Mouse (Mus musculus) left cerebral cortex, postnatal 10 days (tissue): ENCODE data around the gene S100a7a. TPM values are rescaled to one million over a fixed set of nuclear protein-coding genes. Genes with fewer than 3 reads are reported as not detected.

Experiments
- DNase-seq, 2 experiments: peaks; one replicate each; pipeline ENCODE4 v3.0.0; 2021 to 2022; ENCODE audit warnings: low spot score in 2 of 2, mixed read lengths in 1 of 2; ENCODE audit errors: extremely low spot score in 1 of 2
- intact Hi-C: fragments of 180-260 bp; cut with DNase I; formaldehyde crosslinking; loops from one replicate; pipeline ENCODE4 v1.15.1; 2025
- total RNA-seq, 2 experiments: library from RNA; stranded (reverse); gene quantifications; 2 replicates each; pipeline ENCODE4 v1.2.3; 2021

Gene S100a7a
- 1 to 10 TPM in 1 of 2 experiments, under 1 TPM in 1; 0.71 to 2.1 TPM for total RNA-seq

DNA sequence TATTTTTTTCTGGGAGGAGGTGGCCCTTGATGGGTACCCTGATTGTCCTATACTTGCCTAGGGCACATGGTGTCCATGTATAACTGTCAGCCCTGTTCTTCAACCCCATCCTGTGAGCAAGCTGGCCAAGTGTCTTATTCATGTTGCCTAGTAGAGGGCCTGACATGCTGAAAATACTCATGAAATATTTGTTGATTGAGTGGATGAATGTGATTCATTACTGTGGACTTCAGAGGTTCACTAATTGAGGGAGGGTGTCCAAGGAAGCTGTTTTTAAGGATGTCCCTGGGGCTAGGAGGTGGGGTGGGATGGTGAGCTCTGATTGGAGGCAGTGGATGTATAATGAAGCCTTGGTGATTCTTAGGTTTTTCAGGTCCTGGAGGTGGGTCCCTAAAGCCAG, at the start of gene S100a7a:
Gene S100a7a, plus strand, starts transcription at position 301 of the 400 bp plus-strand sequence.
- intact Hi-C loops, result loop anchor here (2.0 to 5.0 kb wide), 3 partner anchors 66 to 163 kb away; partner anchors contain the start of genes Chtop and Snapin
- no peak for DNase-seq

DNA sequence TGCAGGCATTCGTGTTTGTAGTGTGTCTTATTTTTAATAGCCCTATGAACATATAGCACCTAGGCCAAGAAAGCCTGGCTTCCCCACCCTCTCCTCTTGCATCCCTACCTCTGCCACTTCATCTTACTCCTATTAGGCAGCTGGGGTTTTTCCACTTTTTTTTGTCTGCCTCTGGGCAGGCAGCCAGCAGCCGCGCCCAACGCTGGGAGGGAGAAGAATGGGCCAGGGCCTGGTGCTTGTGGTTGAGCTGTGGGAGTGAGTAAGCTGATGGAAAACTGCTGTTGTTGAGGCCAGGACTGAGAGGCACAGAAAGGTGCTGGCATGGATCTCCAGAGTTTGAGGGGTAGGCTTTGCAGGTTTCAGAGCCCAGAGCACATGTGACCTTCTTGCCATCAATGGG, 49.4 kb upstream of the S100a7a start:
- DNase-seq, result peak in 1 of 2 experiments; percentile 76
- intact Hi-C loops, result no loop called here

DNA sequence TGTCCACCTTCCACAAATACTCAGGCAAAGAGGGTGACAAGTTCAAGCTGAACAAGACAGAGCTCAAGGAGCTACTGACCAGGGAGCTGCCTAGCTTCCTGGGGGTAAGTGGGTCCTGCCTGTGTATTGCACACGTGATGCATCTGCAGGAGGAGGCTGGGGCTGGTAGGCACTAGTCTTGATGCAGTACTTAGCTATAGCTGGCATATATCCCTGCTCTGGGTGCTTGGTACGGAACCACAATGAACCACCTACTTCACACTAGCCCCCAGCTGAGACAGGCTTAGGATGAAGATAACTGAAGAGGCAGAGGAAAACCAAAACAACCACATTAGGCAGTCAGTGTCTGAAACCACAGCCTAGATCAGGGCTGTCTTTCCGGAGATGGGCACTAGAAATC, 48.8 kb upstream of the S100a7a start:
- DNase-seq, result no peak
- intact Hi-C loops, result no loop called here

DNA sequence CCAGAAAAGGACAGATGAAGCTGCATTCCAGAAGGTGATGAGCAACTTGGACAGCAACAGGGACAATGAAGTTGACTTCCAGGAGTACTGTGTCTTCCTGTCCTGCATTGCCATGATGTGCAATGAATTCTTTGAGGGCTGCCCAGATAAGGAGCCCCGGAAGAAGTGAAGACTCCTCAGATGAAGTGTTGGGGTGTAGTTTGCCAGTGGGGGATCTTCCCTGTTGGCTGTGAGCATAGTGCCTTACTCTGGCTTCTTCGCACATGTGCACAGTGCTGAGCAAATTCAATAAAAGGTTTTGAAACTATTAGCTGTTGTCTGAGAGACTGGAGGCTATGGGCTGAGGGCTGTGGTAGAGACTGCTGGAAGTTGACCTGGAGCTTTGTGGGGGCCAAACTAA, 48.1 kb upstream of the S100a7a start:
- intact Hi-C loops, result no loop called here
- no peak for DNase-seq

DNA sequence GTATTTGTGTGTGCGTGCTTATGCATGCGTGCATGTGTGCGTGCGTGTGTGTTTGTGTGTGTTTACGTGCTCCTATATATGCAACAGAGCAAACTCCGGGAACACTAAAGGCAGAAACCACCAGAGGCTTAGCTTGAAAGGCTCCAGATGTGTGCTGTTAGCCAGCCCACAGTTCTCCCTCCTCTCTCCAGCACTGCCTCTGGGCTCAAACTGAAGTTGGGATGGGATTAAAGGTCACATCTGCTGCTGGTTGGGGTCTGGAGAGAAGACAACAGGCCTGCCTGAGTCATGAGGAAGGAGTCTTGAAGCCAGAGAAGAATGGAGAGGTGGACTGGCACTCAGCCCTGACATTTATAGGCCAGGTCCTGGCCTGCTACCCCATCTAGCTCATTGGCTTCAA, 47.6 kb upstream of the S100a7a start:
- intact Hi-C loops, result no loop called here
- DNase-seq, result no peak

DNA sequence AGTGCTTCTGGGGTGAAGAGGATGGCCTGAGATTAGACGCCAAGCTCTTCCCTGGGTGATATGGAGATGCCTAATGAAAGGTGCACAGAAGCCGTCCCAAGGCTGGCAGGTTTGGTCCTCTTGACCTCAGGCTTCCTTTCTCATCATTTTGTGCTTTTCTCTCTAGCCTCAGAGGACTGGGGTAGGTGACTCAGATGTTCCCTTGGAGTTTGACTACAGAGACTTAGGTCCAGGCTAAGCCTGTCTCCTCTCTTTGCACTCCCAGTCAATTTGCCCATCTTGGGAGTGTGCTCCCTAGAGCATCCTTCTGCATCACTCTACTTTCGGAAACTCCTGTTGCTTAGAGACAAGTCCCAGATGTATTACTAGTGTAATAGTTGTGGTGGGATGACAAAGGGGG, 46.5 kb upstream of the S100a7a start:
- intact Hi-C loops, result no loop called here
- no peak for DNase-seq

DNA sequence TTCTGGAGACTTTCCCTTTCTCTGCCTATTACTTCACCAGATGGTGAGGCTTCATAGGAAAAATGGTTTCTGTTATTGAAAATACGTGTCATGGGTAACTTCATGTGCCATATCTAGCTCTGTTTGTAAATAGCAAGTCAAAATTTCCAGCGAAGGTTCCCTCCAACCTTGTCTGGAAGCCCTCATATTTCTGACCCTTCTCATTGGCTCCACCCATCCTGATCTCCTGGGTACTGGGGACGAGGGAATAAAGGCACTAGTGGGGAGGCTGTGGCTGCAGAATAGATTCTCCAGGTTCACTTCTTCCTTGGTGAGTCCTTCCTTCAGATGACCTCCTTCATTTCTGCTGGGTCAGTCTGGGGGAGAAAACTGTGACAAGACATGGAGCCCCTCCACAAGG, 45.6 kb upstream of the S100a7a start, which contains the start of gene S100a5:
Gene S100a5, plus strand, starts transcription at position 301 of the 400 bp plus-strand sequence.
- intact Hi-C loops, result no loop called here
- no peak for DNase-seq

DNA sequence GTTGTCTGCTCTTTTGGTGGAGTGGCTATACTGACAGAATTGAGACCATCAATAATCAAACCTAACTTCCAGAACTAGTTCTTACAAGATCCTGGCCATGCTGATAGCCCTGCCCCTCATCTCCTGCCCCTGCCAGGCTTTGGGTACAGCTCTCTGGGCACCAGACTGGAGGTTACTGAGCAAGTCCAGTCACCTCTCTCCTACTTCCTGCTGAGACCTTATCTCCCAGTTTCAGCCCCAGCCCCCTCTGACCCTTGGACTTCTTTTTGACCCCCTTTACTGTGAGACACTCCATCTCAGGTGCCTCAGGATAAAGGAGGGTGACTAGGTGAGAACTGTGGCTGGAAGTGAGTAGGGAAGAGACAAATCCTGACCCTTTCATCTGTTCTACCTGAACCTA, 44.7 kb upstream of the S100a7a start:
- intact Hi-C loops, result no loop called here
- no peak for DNase-seq

DNA sequence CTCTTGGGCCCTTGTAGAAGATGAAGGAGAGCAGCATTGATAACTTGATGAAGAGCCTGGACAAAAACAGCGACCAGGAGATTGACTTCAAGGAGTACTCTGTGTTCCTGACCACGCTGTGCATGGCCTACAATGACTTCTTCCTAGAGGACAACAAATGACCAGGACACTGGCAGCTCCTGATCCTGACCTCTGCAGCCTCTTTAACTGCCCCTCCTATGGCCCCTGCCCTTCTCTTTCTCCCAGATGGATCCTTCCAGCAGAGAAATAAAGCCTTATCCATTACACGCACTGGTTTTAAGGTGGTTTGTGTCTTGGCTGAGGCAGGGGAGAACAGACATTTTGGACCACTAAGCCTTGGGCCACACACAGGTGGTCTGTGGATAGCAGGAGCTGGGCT, 42.3 kb upstream of the S100a7a start:
- DNase-seq, result no peak
- intact Hi-C loops, result no loop called here

DNA sequence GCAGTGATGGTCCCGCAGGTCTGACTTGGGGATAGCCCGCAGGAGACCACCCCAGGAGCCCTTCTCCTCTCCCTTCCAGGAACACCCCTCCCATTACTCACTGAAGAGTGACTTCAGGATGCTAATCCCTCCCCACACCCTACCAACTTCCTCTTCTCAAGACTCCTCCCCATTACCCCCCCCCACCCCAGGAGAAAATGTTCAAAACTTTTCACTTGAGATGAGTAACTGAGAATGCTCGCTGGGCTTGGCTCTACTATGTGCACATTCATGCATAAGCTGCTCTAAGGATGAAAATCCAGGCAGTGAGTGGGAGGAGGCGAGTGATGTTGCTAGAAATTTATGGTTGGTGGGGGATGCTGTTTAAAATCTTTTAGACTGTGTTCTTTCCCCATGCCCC, 41.8 kb upstream of the S100a7a start:
- DNase-seq, result no peak
- intact Hi-C loops, result no loop called here

DNA sequence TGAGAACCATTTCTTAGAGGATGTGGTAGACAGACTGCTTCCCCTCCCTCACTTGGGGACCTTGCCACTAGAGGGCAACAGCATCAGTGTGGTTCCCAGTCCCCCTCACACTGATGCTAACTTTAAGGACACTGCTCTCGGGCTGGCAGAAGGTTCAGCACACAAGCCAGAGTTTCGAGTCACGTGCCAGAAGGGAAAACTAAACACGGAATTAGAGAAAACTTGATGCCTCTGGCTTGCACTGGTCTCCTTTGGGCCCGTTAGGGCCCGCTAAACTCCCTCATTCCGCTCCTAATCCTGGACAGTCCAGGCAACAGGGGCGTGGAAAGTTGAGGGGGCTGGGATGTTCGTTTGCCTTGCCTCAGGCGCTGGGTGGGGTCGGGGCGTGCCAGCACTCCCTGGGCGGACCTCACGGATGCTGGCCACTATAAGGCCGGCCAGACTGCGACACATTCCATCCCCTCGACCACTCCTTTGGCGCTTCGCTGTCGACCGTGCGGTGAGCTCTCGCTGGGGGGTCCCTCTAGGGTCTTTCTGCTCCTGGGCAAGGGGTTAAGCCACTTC, 41.0 kb upstream of the S100a7a start, which contains the start of gene S100a6:
Gene S100a6, plus strand, starts transcription at position 155 of the 564 bp plus-strand sequence.
- intact Hi-C loops, result no loop called here

DNA sequence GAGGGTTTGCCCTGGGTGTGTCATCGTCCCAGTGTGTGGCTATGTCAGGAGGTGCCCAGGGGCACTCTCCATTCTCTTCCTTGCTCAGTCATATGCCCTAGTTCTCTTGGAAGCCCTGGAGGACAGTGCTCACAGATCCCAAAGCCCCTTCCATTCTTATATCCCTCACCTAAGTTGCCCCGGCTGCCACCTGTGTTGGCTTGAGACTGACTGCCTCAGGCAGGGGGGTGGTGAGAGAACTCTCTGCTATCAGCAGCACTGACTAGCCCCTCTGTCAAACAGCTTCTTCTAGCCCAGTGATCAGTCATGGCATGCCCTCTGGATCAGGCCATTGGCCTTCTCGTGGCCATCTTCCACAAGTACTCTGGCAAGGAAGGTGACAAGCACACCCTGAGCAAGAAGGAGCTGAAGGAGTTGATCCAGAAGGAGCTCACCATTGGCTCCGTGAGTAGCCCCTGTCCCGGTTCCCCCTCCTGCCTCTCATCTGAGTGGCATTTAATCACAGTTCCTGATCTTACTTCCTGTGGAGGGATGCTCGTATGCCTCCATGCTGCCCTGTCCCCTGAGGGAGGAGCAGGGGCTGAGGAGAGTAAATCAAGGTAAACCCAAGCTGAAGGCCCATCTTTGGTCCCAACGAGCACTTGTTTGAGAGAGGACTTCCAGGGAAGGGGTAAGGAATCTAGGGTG, 40.2 kb upstream of the S100a7a start:
- intact Hi-C loops, result no loop called here
- no peak for DNase-seq

More for the DNA sequence above, 41.0 kb upstream of the S100a7a start, which contains the start of gene S100a6:
- DNase-seq, result peak; percentile 41 to 75

DNA sequence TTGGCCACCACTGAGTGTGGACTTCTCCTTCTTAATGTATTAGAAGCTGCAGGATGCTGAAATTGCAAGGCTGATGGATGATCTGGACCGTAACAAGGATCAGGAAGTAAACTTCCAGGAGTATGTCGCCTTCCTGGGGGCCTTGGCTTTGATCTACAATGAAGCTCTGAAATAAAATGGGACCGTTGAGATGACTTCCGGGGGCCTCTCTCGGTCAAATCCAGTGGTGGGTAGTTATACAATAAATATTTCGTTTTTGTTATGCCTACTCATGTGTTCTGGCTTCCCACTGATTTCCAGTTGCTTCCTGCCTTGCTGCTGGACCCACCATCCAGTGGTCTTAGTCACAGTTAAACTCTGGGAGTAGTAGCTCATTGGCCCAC, 39.7 kb upstream of the S100a7a start:
- intact Hi-C loops, result no loop called here
- DNase-seq, result no peak

DNA sequence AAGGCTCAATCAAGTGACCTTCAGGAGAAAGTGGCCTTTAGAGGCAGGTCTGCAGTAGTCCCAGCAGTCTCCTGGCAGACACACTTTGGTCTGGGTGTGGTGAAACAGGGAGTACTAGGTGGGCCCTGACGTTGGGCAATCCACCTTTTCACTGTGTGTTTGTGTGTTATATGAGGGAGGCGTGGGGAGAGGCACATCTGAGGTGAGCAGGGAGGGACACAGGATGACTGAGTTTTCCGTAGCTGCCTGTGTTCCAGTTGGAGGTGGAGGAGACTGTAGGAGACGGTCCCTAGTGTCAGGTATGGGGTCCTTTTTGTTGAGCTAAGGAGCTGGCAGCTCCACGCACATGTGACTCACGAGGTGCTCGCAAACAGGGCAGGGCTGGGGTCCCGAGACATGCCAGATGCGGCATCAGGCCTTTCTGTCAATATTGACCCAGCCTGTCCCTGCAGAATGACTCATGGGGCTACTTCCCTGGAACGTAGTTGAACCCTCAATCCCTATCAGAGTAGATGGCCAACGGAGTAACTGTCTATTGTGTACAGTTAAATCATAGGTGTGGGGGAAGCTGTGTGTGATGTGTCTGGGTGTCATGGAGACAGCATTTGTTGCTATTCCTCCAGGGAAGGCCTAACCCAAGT, 39.1 kb upstream of the S100a7a start:
- intact Hi-C loops, result loop anchor here (5.0 kb wide), 1 partner anchor 87 kb away; the partner anchor contains the start of gene S100a14
- DNase-seq, result no peak

DNA sequence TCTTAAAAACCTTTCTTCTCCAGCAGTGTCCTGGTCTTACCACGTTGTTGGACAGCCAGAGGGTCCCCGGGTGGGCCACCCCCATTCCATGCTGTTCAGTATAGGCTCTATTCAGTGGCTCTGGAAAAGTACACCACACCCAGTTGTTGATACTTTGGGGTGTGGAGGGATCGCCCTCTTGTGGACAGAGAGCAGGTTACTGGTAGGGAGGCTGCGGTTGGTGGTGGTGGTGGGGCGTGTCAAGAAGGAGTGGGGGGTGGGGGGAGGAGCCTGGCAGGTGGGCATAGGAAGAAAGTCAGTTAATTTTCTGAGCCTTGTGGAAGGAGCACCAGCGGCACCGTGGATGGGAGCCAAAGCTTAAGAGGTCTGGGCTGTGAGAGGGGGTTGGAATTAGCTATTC, 38.4 kb upstream of the S100a7a start:
- peak; percentile 42 to 80 for DNase-seq
- intact Hi-C loops, result loop anchor here (5.0 kb wide), 1 partner anchor 88 kb away; the partner anchor contains the start of gene S100a14

DNA sequence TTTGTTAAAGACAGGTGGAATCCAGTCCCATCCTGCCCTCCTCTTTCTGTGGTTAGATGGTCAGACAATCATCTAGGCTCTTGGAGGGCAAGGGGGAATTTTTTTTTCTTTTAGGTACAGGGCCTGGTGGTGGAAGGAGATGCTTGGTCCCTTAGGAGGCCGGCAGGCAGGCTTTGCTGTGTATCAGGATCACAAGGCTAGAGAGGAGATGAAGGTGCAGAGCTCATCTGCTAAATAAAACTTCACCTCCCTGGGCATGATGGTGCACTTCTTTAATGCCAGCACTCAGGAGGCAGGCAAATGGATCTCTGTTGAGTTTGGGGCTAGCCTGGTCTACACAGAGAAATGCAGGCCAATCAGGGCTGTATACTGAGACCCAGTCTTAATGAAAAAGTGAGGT, 37.9 kb upstream of the S100a7a start:
- intact Hi-C loops, result loop anchor here (5.0 kb wide), 1 partner anchor 89 kb away; the partner anchor contains the start of gene S100a14
- DNase-seq, result no peak

DNA sequence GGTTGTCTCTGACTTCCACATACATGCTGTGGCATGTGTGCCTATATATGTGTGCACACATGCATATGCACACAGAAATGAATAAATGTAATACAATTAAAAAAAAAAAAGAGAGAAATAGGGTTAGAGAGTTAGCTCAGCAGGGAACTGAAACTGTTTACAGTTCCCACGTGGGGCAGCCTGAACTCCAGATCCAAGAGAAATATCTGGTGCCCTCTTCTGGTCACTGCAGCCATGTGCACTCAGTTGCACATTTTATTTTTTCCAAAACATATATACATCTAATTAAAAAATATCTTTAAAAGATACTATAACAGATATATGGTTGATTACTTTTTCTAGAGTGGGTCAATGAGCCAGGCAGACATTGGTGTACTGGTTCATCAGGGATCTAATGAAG, 36.2 kb upstream of the S100a7a start:
- intact Hi-C loops, result loop anchor here (5.0 kb wide), 1 partner anchor 90 kb away; the partner anchor contains the start of gene S100a14
- DNase-seq, result no peak

DNA sequence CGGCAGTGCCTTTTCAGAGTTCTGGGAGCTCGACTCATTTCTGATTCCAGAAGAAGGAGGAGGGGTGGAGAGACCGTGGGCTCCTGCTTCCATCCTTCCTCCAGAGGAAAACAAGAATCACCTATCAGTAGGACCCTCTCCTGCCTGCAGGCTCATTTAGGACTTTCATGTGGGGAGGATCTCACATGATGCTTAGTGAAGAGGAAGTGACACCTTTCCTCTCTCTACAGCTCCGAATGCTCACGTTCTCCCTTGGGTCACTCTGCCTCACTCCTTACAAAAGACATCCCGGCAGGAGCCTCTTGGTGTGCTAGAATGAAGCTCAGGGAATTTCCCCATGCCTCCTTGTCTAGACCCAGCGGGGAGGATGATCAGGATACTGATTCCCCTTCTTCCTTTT, 32.3 kb upstream of the S100a7a start:
- intact Hi-C loops, result no loop called here
- no peak for DNase-seq

DNA sequence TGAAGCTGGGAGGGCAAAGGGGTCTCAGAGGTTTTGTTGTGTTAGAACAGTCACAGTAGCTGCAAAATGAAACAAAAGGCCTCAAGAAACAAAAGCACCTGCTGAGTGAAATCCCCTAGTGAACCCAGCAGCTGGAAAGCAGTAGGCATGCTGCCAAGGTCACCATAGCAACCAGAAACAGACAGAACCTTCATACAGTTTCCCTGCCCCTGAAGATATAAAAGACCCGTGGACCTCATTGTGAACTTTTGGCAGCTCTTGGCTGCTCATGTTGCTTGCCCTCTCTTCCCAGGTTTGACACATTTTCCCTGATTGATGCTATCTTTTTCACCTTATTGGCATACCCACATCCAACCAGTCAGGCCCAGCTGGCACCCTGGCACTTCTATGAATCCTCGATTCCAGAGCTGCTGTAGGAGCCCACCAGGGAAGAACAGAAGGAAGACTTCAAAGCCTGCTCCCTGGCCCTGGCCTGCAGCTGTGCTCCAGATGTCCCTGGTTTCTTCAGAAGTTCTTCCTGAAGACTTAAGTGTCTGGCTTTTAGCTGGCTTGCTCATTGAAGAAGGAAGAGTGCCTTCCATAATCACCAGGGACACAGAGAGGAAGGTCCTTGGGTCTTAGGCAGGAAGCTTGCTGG, 30.3 kb upstream of the S100a7a start:
- DNase-seq, result peak; percentile 55 to 82
- intact Hi-C loops, result no loop called here
